Mouse (Mus musculus) thymus, postnatal 14 days (tissue): ENCODE measurements at regions not wholly inside any gene's neighbourhood (a gene's known extent, or its start where the extent isn't known, plus 50 kb on each side); places are given as distances from the start of the nearest gene placed in this dataset.

Experiments used
- DNase-seq: peaks from one replicate; pipeline ENCODE4 v3.0.0; 2021

DNA sequence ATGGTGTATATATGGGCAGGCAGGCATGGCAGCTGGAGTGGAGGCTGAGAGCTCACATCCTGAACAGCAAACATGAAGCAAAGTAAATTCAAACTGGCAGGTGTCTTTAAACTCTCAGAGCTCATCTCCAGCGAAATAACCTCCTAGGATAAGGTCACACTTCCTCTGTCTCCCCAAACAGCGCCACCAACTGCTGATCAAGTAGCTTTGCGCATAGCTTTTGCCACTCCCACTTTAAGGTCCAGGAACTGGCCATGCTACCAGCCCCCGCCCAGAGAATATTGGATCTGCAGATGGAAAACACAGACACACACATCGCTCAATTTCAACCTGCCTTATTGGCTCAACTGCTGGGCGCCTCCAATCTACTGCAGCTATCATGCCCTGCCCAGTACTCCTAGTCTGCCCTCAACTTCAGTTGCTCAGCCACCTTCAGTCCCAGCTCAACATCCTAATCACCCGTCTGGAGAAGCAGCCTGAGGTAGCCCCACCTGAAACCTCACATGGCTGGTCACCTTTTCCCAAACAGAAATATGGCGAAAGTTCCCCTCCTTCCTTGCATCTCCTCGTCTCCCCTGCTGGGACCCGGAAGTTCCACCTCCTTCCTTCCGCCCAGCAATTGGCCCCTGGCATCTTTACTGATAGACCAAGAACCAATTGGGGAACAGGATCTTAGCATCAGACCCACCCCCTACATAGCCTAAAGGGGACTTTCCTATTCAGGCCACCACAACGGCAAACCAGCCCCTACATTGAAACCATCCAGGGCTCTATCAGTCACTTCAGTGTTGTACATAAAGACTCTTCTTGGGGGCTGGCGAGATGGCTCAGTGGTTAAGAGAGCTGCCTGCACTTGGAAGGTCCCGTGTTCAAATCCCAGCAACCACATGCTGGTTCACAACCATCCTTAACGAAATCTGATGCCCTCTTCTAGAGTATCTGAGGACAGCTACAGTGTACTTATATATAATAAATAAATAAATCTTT lies 70.4 kb upstream of the Slc38a4 start:
- DNase-seq: no peak

GRCm38 (mm10) chr15:97122263-97122662 lies 66.5 kb upstream of the Slc38a4 start:
- no peak for DNase-seq

GRCm38 (mm10) chr15:97112452-97113200 lies 56.9 kb upstream of the Slc38a4 start:
- no peak for DNase-seq

- no peak for DNase-seq
Observed at GRCm38 (mm10) chr15:97111320-97112192, 55.8 kb upstream of the Slc38a4 start.

DNA sequence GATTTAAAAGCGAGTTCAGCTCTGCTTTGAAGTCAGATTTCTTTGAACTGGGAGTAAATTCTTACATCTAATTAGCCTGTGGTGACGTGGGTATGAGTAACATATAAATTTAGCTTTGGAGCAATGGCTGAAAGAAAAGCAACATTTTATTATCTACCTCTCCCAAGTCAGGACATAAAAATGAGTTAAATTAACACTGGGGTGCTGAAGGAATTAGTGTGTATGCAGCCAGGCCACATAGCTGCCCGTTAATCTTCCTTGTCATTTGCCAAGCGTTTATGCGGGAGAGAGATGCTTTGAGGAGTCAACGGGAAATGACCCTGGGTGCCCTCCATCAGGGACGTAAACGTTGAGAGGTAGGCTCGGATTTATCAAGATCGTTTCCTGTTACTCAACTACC lies 52.0 kb upstream of the Slc38a4 start:
- no peak for DNase-seq

GRCm38 (mm10) chr15:97106556-97106955 lies 50.8 kb upstream of the Slc38a4 start:
- no peak for DNase-seq
